Mouse (Mus musculus) lung, adult 18-20 months (tissue): ENCODE measurements around the gene Ddx51.
A peak's percentile ranks its signal among the peaks of the same experiment; 100 is the strongest.

Source experiments
- DNase-seq, 2 experiments: peaks; one replicate each; pipeline ENCODE4 v3.0.0; 2022; ENCODE audit warnings: mixed read lengths in 2 of 2

Gene Ddx51

GRCm38 (mm10) chr5:110664041-110664440, 10.8 kb downstream of the Ddx51 start:
- no peak for DNase-seq

- no peak for DNase-seq
These were observed 11.6 kb downstream of the Ddx51 start for GRCm38 (mm10) chr5:110664750-110665269.

GRCm38 (mm10) chr5:110665486-110666121, 12.4 kb downstream of the Ddx51 start:
- DNase-seq: no peak

- DNase-seq: no peak
These were observed 28.8 kb downstream of the Ddx51 start for GRCm38 (mm10) chr5:110682041-110682440.

GRCm38 (mm10) chr5:110698617-110699016, 45.4 kb downstream of the Ddx51 start:
- no peak for DNase-seq

- peak; percentile 32 to 56 for DNase-seq
These were observed 50.8 kb downstream of the Ddx51 start for GRCm38 (mm10) chr5:110704004-110704403.

- DNase-seq: no peak
These were observed 56.0 kb downstream of the Ddx51 start for GRCm38 (mm10) chr5:110709256-110709655.
